Mouse (Mus musculus) macrophage (primary cell): ENCODE results near the gene Dnaja3. TPM values are rescaled to one million over a fixed set of nuclear protein-coding genes. Genes with fewer than 3 reads are reported as not detected.

ENCODE experiments used
- H3K27ac ChIP-seq: fragments of 350-480 bp; formaldehyde crosslinking; 2 replicates; pipeline ENCODE4 v1.9.0; 2021
- H3K36me3 ChIP-seq: fragments of 350-480 bp; formaldehyde crosslinking; 2 replicates; pipeline ENCODE4 v1.9.0; 2021; ENCODE audit errors: inconsistent target
- H3K4me3 ChIP-seq: fragments of 350-480 bp; formaldehyde crosslinking; 2 replicates; pipeline ENCODE4 v1.9.0; 2021; ENCODE audit errors: inconsistent target
- H3K79me2 ChIP-seq: fragments of 350-480 bp; formaldehyde crosslinking; 2 replicates; pipeline ENCODE4 v1.9.0; 2021; ENCODE audit errors: inconsistent target
- WGBS: methylation state at CpG from one replicate; pipeline ENCODE4 v1.1.7; 2026; ENCODE audit warnings: inconsistent platforms; ENCODE audit not compliant: missing documents; 5-methylcytosine and 5-hydroxymethylcytosine counted together
- polyA plus RNA-seq: library from polyadenylated mRNA; stranded (reverse); fragments of 250-400 nt; gene quantifications from 3 replicates; pipeline ENCODE4 v1.2.4, GENCODE M21; 2018; ENCODE audit warnings: inconsistent platforms

Dnaja3 gene
- polyA plus RNA-seq, 1 experiment from 2014 or later = 25.5 TPM

GRCm38 (mm10) chr16:4643670-4644419 is 4.1 kb downstream of the Dnaja3 start:
- H3K27ac ChIP-seq = no peak overlapping the region
- H3K4me3 ChIP-seq = no peak overlapping the region
- 87% methylated on average over 10 of the region's 11 CpGs for whole genome bisulfite sequencing
- peaks cover 70% of the 10 kb centered on the region for H3K36me3 ChIP-seq
- H3K79me2 ChIP-seq = no peaks in the 10 kb centered on the region

DNA sequence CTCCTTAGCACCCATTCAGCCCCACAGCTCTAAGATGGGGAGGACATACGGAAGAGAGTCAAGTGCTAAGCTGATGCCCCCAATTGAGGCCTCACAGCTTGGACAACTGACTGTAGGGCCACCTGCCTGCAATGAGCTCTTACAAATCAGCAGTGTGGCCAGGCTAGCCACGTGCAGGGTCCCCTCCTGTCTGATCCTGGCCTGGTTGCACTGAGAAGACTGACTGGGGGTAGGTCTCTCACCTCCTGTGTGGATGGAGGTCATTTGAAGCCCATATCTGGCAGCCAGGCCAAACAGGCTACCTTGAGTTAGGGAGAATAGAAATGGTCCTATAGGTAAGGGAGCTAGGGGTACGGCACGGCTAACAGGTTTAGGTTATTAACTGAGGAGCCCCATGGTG is 6.1 kb downstream of the Dnaja3 start:
- peaks cover 87% of the 10 kb centered on the region for H3K36me3 ChIP-seq
- 87% methylated on average over 4 of the region's 4 CpGs for WGBS

DNA sequence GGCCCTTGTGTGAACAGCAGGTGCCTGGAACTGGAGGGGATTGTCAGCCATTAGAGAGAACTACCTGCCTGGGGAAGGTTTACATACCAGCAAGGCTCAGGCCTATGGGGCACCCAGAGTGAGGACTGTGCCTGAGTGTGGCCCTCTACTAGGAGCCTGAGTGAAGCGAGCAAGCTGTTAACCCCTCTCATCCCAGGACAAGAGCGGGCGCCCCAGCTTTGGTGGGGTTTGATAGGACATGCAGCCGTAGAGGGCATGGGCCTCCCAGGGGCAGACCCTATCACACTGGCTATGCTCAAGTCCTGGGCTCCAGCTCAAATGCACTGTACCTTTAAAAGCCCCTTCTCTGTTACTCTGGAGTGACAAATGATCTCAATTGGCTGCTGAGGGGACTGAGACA is 7.0 kb downstream of the Dnaja3 start:
- no peaks in the 10 kb centered on the region; the same call in 1 of the 2 replicates for H3K79me2 ChIP-seq
- WGBS = 98% methylated on average over 4 of the region's 4 CpGs
- peaks cover 94% of the 10 kb centered on the region for H3K36me3 ChIP-seq
- no peak overlapping the region for H3K4me3 ChIP-seq
- no peak overlapping the region for H3K27ac ChIP-seq

More for the DNA sequence above, 6.1 kb downstream of the Dnaja3 start:
- Histone ChIP-seq H3K79me2 (no peaks in the 10 kb centered on the region; the same call in 1 of the 2 replicates), H3K27ac (no peak overlapping the region), H3K4me3 (no peak overlapping the region)

GRCm38 (mm10) chr16:4647651-4648141 is 7.9 kb downstream of the Dnaja3 start:
- H3K27ac ChIP-seq = no peak overlapping the region
- H3K36me3 ChIP-seq = peaks cover 94% of the 10 kb centered on the region
- H3K4me3 ChIP-seq = no peak overlapping the region
- WGBS = 90% methylated on average over 13 of the region's 13 CpGs
- H3K79me2 ChIP-seq = no peaks in the 10 kb centered on the region; the same call in 1 of the 2 replicates

- Histone ChIP-seq H3K27ac (no peak overlapping the region), H3K36me3 (peaks cover 94% of the 10 kb centered on the region), H3K79me2 (no peaks in the 10 kb centered on the region; the same call in 1 of the 2 replicates), H3K4me3 (no peak overlapping the region)
- 96% methylated on average over 27 of the region's 28 CpGs for WGBS
Measured at GRCm38 (mm10) chr16:4648416-4649023, 8.7 kb downstream of the Dnaja3 start.

DNA sequence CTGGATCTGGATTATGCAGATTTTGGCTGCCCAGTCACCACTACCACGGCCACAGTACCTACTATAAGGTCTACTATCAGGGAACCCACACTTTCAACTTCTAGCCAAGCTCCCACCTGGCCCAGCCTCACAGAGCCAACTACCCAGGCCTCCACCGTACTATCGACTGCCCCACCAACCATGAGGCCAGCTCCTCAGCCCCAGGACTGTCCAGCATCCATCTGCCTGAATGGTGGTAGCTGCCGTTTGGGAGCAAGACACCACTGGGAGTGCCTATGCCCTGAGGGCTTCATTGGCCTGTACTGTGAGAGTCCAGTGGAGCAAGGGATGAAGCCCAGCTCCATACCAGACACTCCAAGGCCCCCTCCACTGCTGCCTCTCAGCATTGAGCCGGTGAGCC is 9.4 kb downstream of the Dnaja3 start:
- Histone ChIP-seq H3K27ac (no peak overlapping the region), H3K36me3 (peaks cover 94% of the 10 kb centered on the region), H3K79me2 (no peaks in the 10 kb centered on the region; the same call in 1 of the 2 replicates), H3K4me3 (no peak overlapping the region)
- WGBS = 95% methylated on average over 5 of the region's 5 CpGs

DNA sequence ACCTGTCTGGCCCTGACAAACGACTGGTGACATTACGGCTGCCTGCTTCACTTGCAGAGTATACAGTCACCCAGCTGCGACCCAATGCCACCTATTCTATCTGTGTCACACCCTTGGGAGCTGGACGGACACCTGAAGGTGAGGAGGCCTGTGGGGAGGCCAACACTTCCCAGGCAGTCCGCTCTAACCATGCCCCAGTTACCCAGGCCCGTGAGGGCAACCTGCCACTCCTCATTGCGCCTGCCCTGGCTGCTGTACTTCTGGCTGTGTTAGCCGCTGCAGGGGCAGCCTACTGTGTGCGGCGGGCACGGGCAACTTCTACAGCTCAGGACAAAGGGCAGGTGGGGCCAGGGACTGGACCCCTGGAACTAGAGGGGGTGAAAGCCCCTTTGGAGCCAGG is 9.9 kb downstream of the Dnaja3 start:
- WGBS = 91% methylated on average over 11 of the region's 11 CpGs
- no peaks in the 10 kb centered on the region; the same call in 1 of the 2 replicates for H3K79me2 ChIP-seq
- peaks cover 94% of the 10 kb centered on the region for H3K36me3 ChIP-seq
- no peak overlapping the region for H3K4me3 ChIP-seq
- no peak overlapping the region for H3K27ac ChIP-seq

- Histone ChIP-seq H3K27ac (no peak overlapping the region), H3K79me2 (no peaks in the 10 kb centered on the region; the same call in 1 of the 2 replicates), H3K36me3 (peaks cover 98% of the 10 kb centered on the region), H3K4me3 (no peak overlapping the region)
- 100% methylated on average over 3 of the region's 3 CpGs for WGBS
Measured at GRCm38 (mm10) chr16:4650161-4650560, 10.4 kb downstream of the Dnaja3 start.

GRCm38 (mm10) chr16:4651081-4651480 is 11.3 kb downstream of the Dnaja3 start:
- H3K36me3 ChIP-seq = peaks cover 99% of the 10 kb centered on the region
- no peaks in the 10 kb centered on the region; the same call in 1 of the 2 replicates for H3K79me2 ChIP-seq
- 82% methylated on average over 1 of the region's 1 CpGs for WGBS
- no peak overlapping the region for H3K4me3 ChIP-seq
- H3K27ac ChIP-seq = no peak overlapping the region

GRCm38 (mm10) chr16:4651624-4652023 is 11.8 kb downstream of the Dnaja3 start:
- 84% methylated on average over 7 of the region's 7 CpGs for WGBS
- H3K27ac ChIP-seq = no peak overlapping the region
- no peak overlapping the region for H3K4me3 ChIP-seq
- H3K79me2 ChIP-seq = no peaks in the 10 kb centered on the region; the same call in 1 of the 2 replicates
- peaks cover 100% of the 10 kb centered on the region for H3K36me3 ChIP-seq

DNA sequence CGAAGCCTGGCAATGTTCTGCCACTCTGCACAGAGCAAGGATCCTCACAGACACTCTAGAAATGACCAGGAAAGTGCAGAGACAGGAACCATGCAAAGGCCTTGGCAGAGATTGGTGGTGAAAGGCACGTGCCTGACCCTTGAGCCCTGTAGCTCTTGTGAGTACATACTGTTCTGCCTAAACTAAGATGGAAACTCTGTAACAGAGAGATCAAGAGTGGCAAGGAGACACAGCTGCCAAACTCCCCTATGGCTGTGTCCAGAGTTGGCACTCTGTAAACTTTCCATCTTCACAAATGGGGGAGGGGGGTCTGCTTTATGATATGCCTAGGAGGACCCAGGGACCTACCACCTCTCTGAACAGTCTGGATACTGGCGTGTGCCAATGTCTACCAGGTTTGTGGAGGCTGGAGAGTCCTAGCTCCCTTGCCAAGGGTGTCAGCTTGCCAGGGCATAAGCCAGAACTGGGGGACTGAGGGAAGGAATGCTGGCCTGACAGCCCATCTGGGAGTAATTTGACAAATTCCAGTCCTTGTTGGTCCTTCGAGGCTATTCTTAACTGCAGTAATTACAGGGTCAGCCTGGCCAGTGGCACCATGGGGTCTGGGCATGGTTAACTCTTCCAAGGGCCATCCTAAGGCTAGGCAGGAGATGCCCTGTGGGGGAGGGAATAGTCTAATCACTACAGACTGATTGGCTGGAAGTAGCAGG is 13.1 kb downstream of the Dnaja3 start:
- WGBS = 98% methylated on average over 4 of the region's 4 CpGs
- peaks cover 93% of the 10 kb centered on the region for H3K36me3 ChIP-seq
- H3K4me3 ChIP-seq = no peak overlapping the region
- H3K27ac ChIP-seq = no peak overlapping the region
- H3K79me2 ChIP-seq = no peaks in the 10 kb centered on the region; the same call in 1 of the 2 replicates

- peaks cover 80% of the 10 kb centered on the region for H3K36me3 ChIP-seq
- no peaks in the 10 kb centered on the region; the same call in 1 of the 2 replicates for H3K79me2 ChIP-seq
- no peak overlapping the region for H3K4me3 ChIP-seq
- WGBS = 98% methylated on average over 10 of the region's 10 CpGs
- no peak overlapping the region for H3K27ac ChIP-seq
Measured at GRCm38 (mm10) chr16:4654706-4655105, 14.9 kb downstream of the Dnaja3 start.

GRCm38 (mm10) chr16:4655251-4655734 is 15.5 kb downstream of the Dnaja3 start:
- no peaks in the 10 kb centered on the region for H3K79me2 ChIP-seq
- no peak overlapping the region for H3K27ac ChIP-seq
- WGBS = 91% methylated on average over 4 of the region's 4 CpGs
- H3K4me3 ChIP-seq = no peak overlapping the region
- peaks cover 74% of the 10 kb centered on the region for H3K36me3 ChIP-seq

GRCm38 (mm10) chr16:4655764-4656570 is 16.2 kb downstream of the Dnaja3 start:
- H3K27ac ChIP-seq = no peak overlapping the region
- WGBS = 73% methylated on average over 11 of the region's 11 CpGs
- H3K36me3 ChIP-seq = peaks cover 67% of the 10 kb centered on the region

More at GRCm38 (mm10) chr16:4655764-4656570, 16.2 kb downstream of the Dnaja3 start:
- H3K79me2 ChIP-seq = no peaks in the 10 kb centered on the region
- H3K4me3 ChIP-seq = no peak overlapping the region
